Mouse (Mus musculus): ENCODE data around the gene 8030474K03Rik. TPM values are rescaled to one million over a fixed set of nuclear protein-coding genes. Genes with fewer than 3 reads are reported as not detected.

The 8030474K03Rik gene
- polyA plus RNA-seq (2015; fragmentation: Nextera tagmentation; extraction: Ambion mirVana), result not detected in 2 replicates

GRCm38 (mm10) chrX:101794342-101794741 is at the start of gene 8030474K03Rik, which contains the start of gene Gm4779:
Gene 8030474K03Rik (plus strand): TSS chrX:101794656.
Gene Gm4779 (minus strand): TSS chrX:101794423.
- Histone ChIP-seq H3K4me3 (ENCODE audit: low read depth, low read length) (no peak within 1 kb of the TSS), H3K27me3 (replicated peaks; ENCODE audit: control insufficient read depth, insufficient read depth, low read length) (no peaks in the 10 kb centered on the region), H3K4me1 (replicated peaks; ENCODE audit: control insufficient read depth, insufficient read depth, low read length) (no peaks in the 10 kb centered on the region), H3K36me3 (ENCODE audit: control insufficient read depth, insufficient read depth) (no peaks in the 10 kb centered on the region), H3K9ac (ENCODE audit: low read depth, low read length) (no peak within 1 kb of the TSS), H3K4me2 (replicated peaks; ENCODE audit: low read depth) (no peak within 1 kb of the TSS), H3K27ac (ENCODE audit: low read depth, low read length) (no peak within 1 kb of the TSS), H3K9me3 (ENCODE audit: control insufficient read depth) (no peaks in the 10 kb centered on the region)
- no peak for ATAC-seq
- no peak for TF ChIP-seq CTCF (IDR thresholded peaks at IDR 0.05; ENCODE audit: low read depth)
- WGBS, result 93% methylated on average over 35 of the region's 35 CpGs

- TF ChIP-seq CTCF (IDR thresholded peaks at IDR 0.05; ENCODE audit: low read depth), result no peak
- ATAC-seq, result no peak
- WGBS, result 65% methylated on average over 4 of the region's 4 CpGs
Measured at GRCm38 (mm10) chrX:101750144-101750543, 44.3 kb upstream of the 8030474K03Rik start.

GRCm38 (mm10) chrX:101754478-101754877 is 40.0 kb upstream of the 8030474K03Rik start:
- no peaks in the 10 kb centered on the region for H3K36me3 ChIP-seq (ENCODE audit: control insufficient read depth, insufficient read depth)
- H3K9me3 ChIP-seq (ENCODE audit: control insufficient read depth), result no peaks in the 10 kb centered on the region
- no peaks in the 10 kb centered on the region for H3K4me1 ChIP-seq (replicated peaks; ENCODE audit: control insufficient read depth, insufficient read depth, low read length)
- no peak overlapping the region for H3K27ac ChIP-seq (ENCODE audit: low read depth, low read length)
- H3K4me2 ChIP-seq (replicated peaks; ENCODE audit: low read depth), result no peak overlapping the region
- ATAC-seq, result no peak
- WGBS, result 69% methylated on average over 5 of the region's 5 CpGs
- no peak for TF ChIP-seq CTCF (IDR thresholded peaks at IDR 0.05; ENCODE audit: low read depth)
- H3K9ac ChIP-seq (ENCODE audit: low read depth, low read length), result no peak overlapping the region
- H3K4me3 ChIP-seq (ENCODE audit: low read depth, low read length), result no peak overlapping the region
- no peaks in the 10 kb centered on the region for H3K27me3 ChIP-seq (replicated peaks; ENCODE audit: control insufficient read depth, insufficient read depth, low read length)

More at GRCm38 (mm10) chrX:101750144-101750543, 44.3 kb upstream of the 8030474K03Rik start:
- no peaks in the 10 kb centered on the region for H3K27me3 ChIP-seq (replicated peaks; ENCODE audit: control insufficient read depth, insufficient read depth, low read length)
- H3K4me1 ChIP-seq (replicated peaks; ENCODE audit: control insufficient read depth, insufficient read depth, low read length), result no peaks in the 10 kb centered on the region
- no peak overlapping the region for H3K27ac ChIP-seq (ENCODE audit: low read depth, low read length)
- no peak overlapping the region for H3K4me3 ChIP-seq (ENCODE audit: low read depth, low read length)
- no peak overlapping the region for H3K9ac ChIP-seq (ENCODE audit: low read depth, low read length)
- no peaks in the 10 kb centered on the region for H3K36me3 ChIP-seq (ENCODE audit: control insufficient read depth, insufficient read depth)
- H3K9me3 ChIP-seq (ENCODE audit: control insufficient read depth), result no peaks in the 10 kb centered on the region
- H3K4me2 ChIP-seq (replicated peaks; ENCODE audit: low read depth), result no peak overlapping the region

- H3K27me3 ChIP-seq (replicated peaks; ENCODE audit: control insufficient read depth, insufficient read depth, low read length), result no peaks in the 10 kb centered on the region
- H3K4me1 ChIP-seq (replicated peaks; ENCODE audit: control insufficient read depth, insufficient read depth, low read length), result no peaks in the 10 kb centered on the region
- no peak for ATAC-seq
- no peaks in the 10 kb centered on the region for H3K9me3 ChIP-seq (ENCODE audit: control insufficient read depth)
- 68% methylated on average over 5 of the region's 5 CpGs for WGBS
- H3K36me3 ChIP-seq (ENCODE audit: control insufficient read depth, insufficient read depth), result no peaks in the 10 kb centered on the region
- no peak overlapping the region for H3K27ac ChIP-seq (ENCODE audit: low read depth, low read length)
- no peak overlapping the region for H3K4me3 ChIP-seq (ENCODE audit: low read depth, low read length)
- no peak for TF ChIP-seq CTCF (IDR thresholded peaks at IDR 0.05; ENCODE audit: low read depth)
- no peak overlapping the region for H3K9ac ChIP-seq (ENCODE audit: low read depth, low read length)
- no peak overlapping the region for H3K4me2 ChIP-seq (replicated peaks; ENCODE audit: low read depth)
Measured at GRCm38 (mm10) chrX:101764621-101765020, 29.8 kb upstream of the 8030474K03Rik start.

GRCm38 (mm10) chrX:101765111-101765510 is 29.3 kb upstream of the 8030474K03Rik start:
- TF ChIP-seq CTCF (IDR thresholded peaks at IDR 0.05; ENCODE audit: low read depth), result no peak
- 72% methylated on average over 4 of the region's 4 CpGs for WGBS
- ATAC-seq, result no peak

GRCm38 (mm10) chrX:101767280-101767679 is 27.2 kb upstream of the 8030474K03Rik start:
- Histone ChIP-seq H3K9me3 (ENCODE audit: control insufficient read depth) (no peaks in the 10 kb centered on the region), H3K4me2 (replicated peaks; ENCODE audit: low read depth) (no peak overlapping the region), H3K36me3 (ENCODE audit: control insufficient read depth, insufficient read depth) (no peaks in the 10 kb centered on the region), H3K9ac (ENCODE audit: low read depth, low read length) (no peak overlapping the region), H3K4me3 (ENCODE audit: low read depth, low read length) (no peak overlapping the region), H3K4me1 (replicated peaks; ENCODE audit: control insufficient read depth, insufficient read depth, low read length) (no peaks in the 10 kb centered on the region), H3K27ac (ENCODE audit: low read depth, low read length) (no peak overlapping the region), H3K27me3 (replicated peaks; ENCODE audit: control insufficient read depth, insufficient read depth, low read length) (no peaks in the 10 kb centered on the region)
- no peak for TF ChIP-seq CTCF (IDR thresholded peaks at IDR 0.05; ENCODE audit: low read depth)
- ATAC-seq, result no peak
- 68% methylated on average over 7 of the region's 7 CpGs for WGBS

More at GRCm38 (mm10) chrX:101765111-101765510, 29.3 kb upstream of the 8030474K03Rik start:
- no peaks in the 10 kb centered on the region for H3K36me3 ChIP-seq (ENCODE audit: control insufficient read depth, insufficient read depth)
- no peaks in the 10 kb centered on the region for H3K27me3 ChIP-seq (replicated peaks; ENCODE audit: control insufficient read depth, insufficient read depth, low read length)
- H3K4me3 ChIP-seq (ENCODE audit: low read depth, low read length), result no peak overlapping the region
- no peak overlapping the region for H3K4me2 ChIP-seq (replicated peaks; ENCODE audit: low read depth)
- no peak overlapping the region for H3K9ac ChIP-seq (ENCODE audit: low read depth, low read length)
- H3K9me3 ChIP-seq (ENCODE audit: control insufficient read depth), result no peaks in the 10 kb centered on the region
- no peak overlapping the region for H3K27ac ChIP-seq (ENCODE audit: low read depth, low read length)
- no peaks in the 10 kb centered on the region for H3K4me1 ChIP-seq (replicated peaks; ENCODE audit: control insufficient read depth, insufficient read depth, low read length)

GRCm38 (mm10) chrX:101769478-101769877 is 25.0 kb upstream of the 8030474K03Rik start:
- Histone ChIP-seq H3K27me3 (replicated peaks; ENCODE audit: control insufficient read depth, insufficient read depth, low read length) (no peaks in the 10 kb centered on the region), H3K27ac (ENCODE audit: low read depth, low read length) (no peak overlapping the region), H3K4me3 (ENCODE audit: low read depth, low read length) (no peak overlapping the region), H3K9me3 (ENCODE audit: control insufficient read depth) (no peaks in the 10 kb centered on the region), H3K4me2 (replicated peaks; ENCODE audit: low read depth) (no peak overlapping the region), H3K9ac (ENCODE audit: low read depth, low read length) (no peak overlapping the region), H3K36me3 (ENCODE audit: control insufficient read depth, insufficient read depth) (no peaks in the 10 kb centered on the region), H3K4me1 (replicated peaks; ENCODE audit: control insufficient read depth, insufficient read depth, low read length) (no peaks in the 10 kb centered on the region)
- no peak for TF ChIP-seq CTCF (IDR thresholded peaks at IDR 0.05; ENCODE audit: low read depth)
- ATAC-seq, result no peak
- 48% methylated on average over 2 of the region's 2 CpGs for WGBS

Measured in intestine, postnatal 0 days (tissue).